Mouse (Mus musculus): ENCODE results near the gene Zfp830.

DNA sequence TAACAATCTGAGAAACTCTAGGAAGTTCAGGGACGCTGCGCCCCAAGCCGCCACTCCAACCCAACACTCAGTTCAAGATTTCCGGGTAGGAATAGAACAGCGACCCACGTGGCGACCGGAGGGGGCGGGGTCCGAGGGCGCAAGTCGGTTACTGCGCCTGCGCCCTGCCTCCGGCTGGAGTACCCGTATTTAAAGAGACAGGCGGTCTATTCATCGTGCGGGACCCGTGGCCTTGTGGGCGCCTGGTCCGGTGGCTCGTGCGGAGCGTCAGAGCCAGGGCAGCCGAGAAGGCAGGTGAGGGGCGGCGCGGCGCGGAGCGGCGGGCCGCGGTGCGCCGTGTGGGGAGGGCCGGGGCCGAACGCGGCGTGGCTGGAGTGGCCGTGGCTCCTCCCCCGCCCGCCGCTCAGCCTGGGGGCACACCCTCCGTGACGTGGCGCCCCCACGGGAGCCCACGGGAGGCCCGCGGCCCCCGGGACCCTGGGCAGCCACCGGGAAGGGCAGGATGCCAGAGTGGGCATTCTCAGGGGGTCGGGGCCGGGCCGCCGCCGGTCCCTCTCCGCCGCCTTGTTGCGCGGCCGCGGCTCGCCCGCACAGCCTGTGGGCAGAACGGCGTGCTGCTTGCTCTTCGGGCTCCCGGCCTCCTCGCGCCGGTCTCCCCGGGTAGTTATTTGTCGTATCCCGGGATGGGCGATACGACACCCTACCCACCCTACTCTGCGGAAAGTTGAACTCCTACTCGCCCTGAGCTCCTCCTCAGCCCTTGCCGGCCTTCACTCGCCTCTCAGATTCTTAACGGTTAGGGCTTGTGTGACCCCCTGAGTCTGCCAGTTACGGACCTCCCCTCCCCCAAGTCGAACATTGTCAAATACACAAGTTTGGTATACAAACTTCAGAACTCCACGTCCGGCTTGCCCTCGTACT is 17.1 kb downstream of the Zfp830 start, which contains the start of gene Lig3:
- TF ChIP-seq CTCF (IDR thresholded peaks at IDR 0.05; ENCODE audit: low read depth, low read length) (no peak), POLR2A (IDR thresholded peaks at IDR 0.05; ENCODE audit: borderline replicate concordance, low read depth, low read length) (no peak)

Measured in bone marrow macrophage, adult 2 months (primary cell).